Mouse (Mus musculus) neutrophil, adult 5-6 weeks (primary cell): ENCODE measurements around the gene Pcdh15. TPM values are rescaled to one million over a fixed set of nuclear protein-coding genes. Genes with fewer than 3 reads are reported as not detected.

Experiments used
- ATAC-seq: fragments of 151-379, 151-347 bp; 2 replicates; pipeline ENCODE4 v1.8.0; 2017; ENCODE audit warnings: mild to moderate bottlenecking, moderate TSS enrichment; ENCODE audit not compliant: insufficient number of reproducible peaks, poor library complexity, low FRiP score, severe bottlenecking; ENCODE audit errors: extremely low read depth
- total RNA-seq: library from RNA; stranded (forward); fragments of 200-1000 nt; gene quantifications from 2 replicates; pipeline ENCODE4 v1.2.3, GENCODE M21; 2017

Gene Pcdh15
- total RNA-seq, 1 experiment from 2014 or later = not detected

- no peak for ATAC-seq
Observed at GRCm38 (mm10) chr10:73306677-73307076, 207.5 kb downstream of the Pcdh15 start.

GRCm38 (mm10) chr10:73326861-73327260 lies 227.7 kb downstream of the Pcdh15 start:
- no peak for ATAC-seq

- no peak for ATAC-seq
Observed at GRCm38 (mm10) chr10:73333426-73333825, 234.3 kb downstream of the Pcdh15 start.

GRCm38 (mm10) chr10:73379001-73379400 lies 279.9 kb downstream of the Pcdh15 start:
- ATAC-seq = no peak

- no peak for ATAC-seq
Observed at GRCm38 (mm10) chr10:73384003-73384402, 284.9 kb downstream of the Pcdh15 start.

GRCm38 (mm10) chr10:73400426-73400825 lies 301.3 kb downstream of the Pcdh15 start:
- ATAC-seq = no peak

GRCm38 (mm10) chr10:73425408-73425807 lies 326.3 kb downstream of the Pcdh15 start:
- ATAC-seq = no peak

- no peak for ATAC-seq
Observed at GRCm38 (mm10) chr10:73431345-73431744, 332.2 kb downstream of the Pcdh15 start.

GRCm38 (mm10) chr10:73484082-73484481 lies 384.9 kb downstream of the Pcdh15 start:
- no peak for ATAC-seq

GRCm38 (mm10) chr10:73491654-73492053 lies 392.5 kb downstream of the Pcdh15 start:
- ATAC-seq = no peak

GRCm38 (mm10) chr10:73514846-73515245 lies 415.7 kb downstream of the Pcdh15 start:
- no peak for ATAC-seq

- no peak for ATAC-seq
Observed at GRCm38 (mm10) chr10:73515742-73516141, 416.6 kb downstream of the Pcdh15 start.

GRCm38 (mm10) chr10:73519438-73519837 lies 420.3 kb downstream of the Pcdh15 start:
- no peak for ATAC-seq

GRCm38 (mm10) chr10:73552831-73553230 lies 453.7 kb downstream of the Pcdh15 start:
- no peak for ATAC-seq

- no peak for ATAC-seq
Observed at GRCm38 (mm10) chr10:73564216-73564615, 465.1 kb downstream of the Pcdh15 start.

- no peak for ATAC-seq
Observed at GRCm38 (mm10) chr10:73574711-73575297, 475.7 kb downstream of the Pcdh15 start.

GRCm38 (mm10) chr10:73667501-73667900 lies 568.4 kb downstream of the Pcdh15 start:
- no peak for ATAC-seq

- no peak for ATAC-seq
Observed at GRCm38 (mm10) chr10:73700519-73701286, 601.6 kb downstream of the Pcdh15 start.

GRCm38 (mm10) chr10:73725566-73726240 lies 626.6 kb downstream of the Pcdh15 start:
- no peak for ATAC-seq

- no peak for ATAC-seq
Observed at GRCm38 (mm10) chr10:73733246-73733645, 634.1 kb downstream of the Pcdh15 start.
